Mouse (Mus musculus) adrenal gland, adult 2 months (tissue): ENCODE measurements around the gene Zfp655. TPM values are rescaled to one million over a fixed set of nuclear protein-coding genes. Genes with fewer than 3 reads are reported as not detected.
"Not testable (repeated sequence)": the region's sequence is repeated elsewhere in the genome, so short reads cannot be mapped to it uniquely, and the experiment has no call there.

Source experiments
- DNase-seq: peaks from one replicate; pipeline ENCODE4 v3.0.0; 2021
- long read RNA-seq: library from polyadenylated mRNA; stranded (forward); transcript quantifications from one replicate; pipeline ENCODE4 v2.0.0, GENCODE M21; 2021
- polyA plus RNA-seq: library from polyadenylated mRNA; depleted of rRNA; stranded (reverse); fragments of >200 nt; gene quantifications from 2 replicates; pipeline ENCODE4 v1.2.3, GENCODE M21; 2012; rRNA removed
- total RNA-seq, 2 experiments: library from RNA; stranded (reverse); gene quantifications; 2 replicates each; pipeline ENCODE4 v1.2.3; 2021

Gene Zfp655
- total RNA-seq, result 10 to 100 TPM; 47.0 to 56.5 TPM
- 9.8 and 10.9 TPM in 2 replicates for polyA plus RNA-seq
- long read RNA-seq, full-length matches to known transcripts, result 31 of 35 reads
- long read RNA-seq, partial matches to known transcripts, result 1 of 35 reads
- long read RNA-seq, other reads (novel, unspliced or antisense), result 3 of 35 reads

DNA sequence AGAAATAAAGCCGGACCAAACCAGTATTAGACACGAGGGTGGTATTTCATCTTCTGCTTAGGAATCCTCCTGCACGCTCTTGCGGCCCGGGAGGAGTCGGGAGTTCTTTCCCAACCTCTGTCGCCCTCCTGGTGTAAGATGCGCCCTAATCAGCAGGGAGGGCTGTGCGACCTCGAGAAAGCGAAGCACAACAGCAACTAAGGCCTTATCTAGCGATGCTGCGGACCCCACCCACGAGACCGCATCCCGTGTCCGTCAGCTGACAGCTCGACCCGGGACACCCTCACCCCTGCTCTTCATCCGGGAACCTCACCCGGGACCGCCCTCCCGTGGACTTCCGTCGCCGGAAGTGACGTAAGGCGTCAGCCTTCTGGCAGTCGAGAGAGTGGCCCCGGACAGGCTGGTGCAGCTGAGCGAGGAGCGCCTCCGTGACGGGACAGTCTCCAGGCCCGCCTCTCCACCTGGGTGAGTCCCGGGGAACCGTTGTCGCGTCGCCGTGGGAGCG lies at the start of gene Zfp655:
TSS of gene Zfp655 (plus strand) at position 349 of the 505 bp plus-strand sequence.
- peak; percentile 98 for DNase-seq

DNA sequence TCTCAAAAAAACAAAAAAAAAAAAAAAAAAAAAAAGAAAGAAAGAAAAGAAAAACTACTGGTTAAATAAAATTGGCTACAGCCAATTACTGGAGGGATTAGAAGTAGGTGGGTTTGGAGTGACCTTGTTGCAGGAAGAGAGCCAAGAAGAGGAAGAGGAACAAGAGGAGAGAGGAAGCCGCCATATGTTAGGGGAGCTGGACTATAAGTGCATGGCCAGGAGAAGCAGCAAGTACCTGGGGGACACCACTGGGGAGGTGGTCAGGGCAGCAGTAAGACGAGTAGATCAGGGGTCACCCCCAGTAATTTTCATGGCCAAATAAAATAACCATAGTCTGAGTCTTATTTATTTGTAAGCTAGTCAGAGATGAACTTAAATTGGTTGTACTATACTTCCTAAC lies 46.3 kb upstream of the Zfp655 start:
- no peak for DNase-seq

DNA sequence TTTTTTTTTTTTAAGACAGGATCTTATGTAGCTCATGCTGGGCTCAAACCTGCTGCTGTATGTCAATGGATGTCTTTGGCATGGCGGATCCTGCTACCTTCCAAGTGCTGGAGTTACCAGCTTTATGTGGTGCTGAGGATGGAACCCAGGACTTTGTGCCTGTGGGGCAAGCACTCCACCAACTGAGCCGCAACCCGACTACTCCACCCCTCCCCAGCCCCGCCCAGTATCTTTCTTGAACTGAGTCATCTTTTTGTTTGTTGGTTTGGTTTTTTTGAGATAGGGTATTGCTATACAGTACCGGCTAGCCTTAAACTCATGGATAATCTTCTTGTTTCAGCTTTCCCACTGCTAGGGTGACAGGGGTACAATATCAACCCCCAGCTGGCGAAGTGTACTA lies 42.1 kb upstream of the Zfp655 start:
- no peak for DNase-seq

DNA sequence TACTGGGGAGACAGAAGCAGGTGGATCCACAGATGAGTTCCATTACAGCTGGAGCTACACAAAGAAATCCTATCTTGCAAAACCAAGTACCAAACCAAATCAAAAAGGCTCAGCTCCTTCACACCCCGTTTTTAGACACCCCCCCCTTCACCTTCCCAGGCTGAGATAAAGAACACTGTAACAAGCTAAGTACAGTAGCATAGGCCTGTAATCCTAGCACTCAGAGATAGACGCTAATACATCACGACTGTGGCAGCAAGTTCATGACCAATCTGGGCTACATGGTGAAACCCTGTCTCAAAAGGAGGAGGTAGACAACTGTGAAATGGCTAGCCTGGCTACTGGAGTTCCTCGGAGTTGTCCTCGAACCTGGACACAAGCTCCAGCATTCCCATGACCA lies 41.1 kb upstream of the Zfp655 start:
- no peak for DNase-seq

DNA sequence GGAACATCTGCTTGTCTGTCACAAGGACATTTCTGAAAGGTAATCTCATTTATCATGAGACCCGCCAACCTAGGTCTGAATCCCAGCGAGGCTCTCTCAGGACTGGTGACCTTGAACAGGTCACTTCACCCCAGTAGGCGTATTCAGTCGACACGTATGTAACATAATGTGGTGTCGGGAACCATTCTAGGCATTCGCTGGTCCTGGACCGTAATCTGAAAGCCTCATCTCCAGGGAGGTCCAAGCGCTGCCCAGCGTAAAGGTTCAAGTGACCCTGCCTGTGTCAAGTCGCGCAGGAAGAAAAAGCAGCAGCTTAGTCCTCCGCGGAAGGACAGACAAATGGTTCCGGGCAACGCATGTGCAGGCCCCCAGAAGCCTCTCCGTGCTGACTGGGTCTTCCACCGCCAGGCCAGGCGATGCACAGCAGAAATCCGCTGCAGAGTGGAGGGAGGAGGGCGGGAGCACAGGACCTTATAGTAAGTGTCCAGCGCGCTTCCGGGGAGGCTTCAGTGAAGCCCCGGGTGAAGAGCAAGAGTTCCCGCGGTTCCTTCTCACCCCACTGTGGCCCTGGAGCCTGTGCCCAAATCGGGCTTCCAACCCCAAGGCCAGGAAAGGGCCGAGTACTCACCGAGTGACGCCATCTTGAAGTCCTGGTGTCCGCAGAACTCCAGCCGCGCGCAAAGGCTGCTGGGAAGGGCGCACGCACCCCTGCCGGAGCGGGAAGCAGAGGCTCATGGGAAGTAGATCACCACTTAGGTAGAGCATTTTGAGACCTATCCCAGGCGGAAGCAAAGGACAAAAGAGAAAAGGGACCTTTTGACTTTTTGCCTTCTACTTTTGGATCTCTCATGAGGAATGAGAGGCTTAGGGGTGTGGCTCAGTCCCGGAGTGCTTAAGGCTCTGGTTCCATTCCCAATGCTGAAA lies 40.4 kb upstream of the Zfp655 start:
- DNase-seq, result peak; percentile 94

DNA sequence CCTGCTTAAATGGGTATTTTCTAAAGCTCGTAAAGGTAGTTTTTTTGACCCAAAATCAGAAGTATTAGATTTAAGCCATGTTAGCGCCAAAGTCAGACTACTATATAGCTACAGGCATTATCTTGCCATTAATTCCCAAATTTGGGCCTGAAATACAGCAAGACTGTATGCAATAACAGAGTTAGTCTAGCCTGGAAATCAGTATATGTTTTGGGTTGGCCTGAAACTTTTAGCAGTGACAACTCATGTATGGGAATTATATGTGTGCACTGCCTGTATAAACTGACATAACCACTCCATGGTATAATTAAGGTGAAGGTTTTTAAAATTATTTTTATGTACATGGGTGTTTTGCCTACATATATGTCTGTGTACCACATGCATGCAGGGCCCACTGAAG lies 39.6 kb upstream of the Zfp655 start, which contains the start of gene Atp5j2:
TSS of gene Atp5j2 (minus strand) at position 101 of the 400 bp plus-strand sequence.
- DNase-seq, result no peak

DNA sequence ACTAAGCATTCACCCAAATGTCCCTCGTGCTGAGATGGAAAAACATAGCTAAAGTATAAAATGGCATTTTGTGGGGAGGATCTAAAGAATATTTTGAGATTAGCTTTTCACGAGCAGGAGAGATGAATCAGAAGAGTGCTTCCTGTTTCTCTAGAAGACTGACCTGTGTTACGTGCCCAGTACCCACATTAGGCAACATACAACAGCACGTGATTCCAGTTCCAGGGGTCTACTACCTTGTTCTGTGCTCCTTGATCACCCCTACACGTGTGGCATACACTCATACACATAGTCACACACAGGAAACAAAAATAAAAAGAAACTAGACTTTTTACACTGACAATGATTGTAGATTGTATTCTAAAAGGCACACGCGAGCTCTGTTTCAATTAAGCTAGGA lies 31.1 kb upstream of the Zfp655 start:
- DNase-seq, result no peak

DNA sequence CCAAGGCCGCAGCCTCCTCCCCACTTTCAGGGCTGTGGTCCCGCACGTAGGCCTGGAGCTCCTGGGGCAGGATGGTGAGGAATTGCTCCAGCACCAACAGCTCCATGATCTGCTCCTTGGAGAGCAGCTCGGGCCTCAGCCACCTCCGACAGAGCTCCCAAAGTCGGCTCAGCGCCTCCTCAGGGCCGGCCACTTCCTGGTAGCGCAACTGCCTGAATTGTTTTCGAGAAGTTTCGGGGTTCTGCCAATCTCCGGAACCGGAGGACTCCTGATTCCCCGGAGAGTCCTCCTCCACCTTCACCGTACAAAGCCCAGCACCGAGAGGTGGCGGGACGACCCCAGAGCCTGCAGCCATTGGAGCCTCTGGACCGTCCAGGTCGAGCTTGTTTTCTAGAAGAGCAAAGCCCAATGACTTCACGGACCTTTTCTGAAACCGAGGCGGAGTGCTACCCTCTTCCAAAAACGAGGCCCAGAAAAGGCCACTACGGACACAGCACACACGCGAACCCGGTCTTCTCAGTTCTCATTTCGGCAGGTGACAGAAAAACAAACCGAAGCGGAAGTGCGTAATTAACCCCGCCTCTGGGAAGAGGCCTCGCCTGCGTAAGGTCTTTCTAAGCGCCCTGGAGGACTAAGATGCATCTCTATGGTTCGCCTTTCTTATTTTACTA lies 30.1 kb upstream of the Zfp655 start, which contains the start of gene Zkscan14:
TSS of gene Zkscan14 (minus strand) at position 548 of the 671 bp plus-strand sequence.
- DNase-seq, result peak; percentile 80

DNA sequence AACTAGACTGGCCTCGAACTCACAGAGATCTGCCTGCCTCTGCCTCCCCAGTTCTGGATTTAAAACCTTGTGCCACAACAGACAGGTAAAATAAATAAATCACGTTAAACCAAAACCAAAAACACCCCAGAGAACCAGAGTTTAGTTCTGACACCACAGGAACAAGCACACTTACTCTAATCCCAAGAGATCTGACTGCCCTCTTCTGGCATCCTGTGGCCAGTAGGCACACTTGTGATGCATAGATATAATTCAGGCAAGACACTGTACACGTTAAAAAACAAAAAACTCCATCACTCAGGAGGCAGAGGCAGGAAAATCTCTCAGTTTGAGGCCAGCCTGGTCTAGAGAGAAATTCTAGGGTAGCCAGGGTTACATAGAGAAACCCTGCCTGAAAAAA lies 29.1 kb upstream of the Zfp655 start:
- no peak for DNase-seq

DNA sequence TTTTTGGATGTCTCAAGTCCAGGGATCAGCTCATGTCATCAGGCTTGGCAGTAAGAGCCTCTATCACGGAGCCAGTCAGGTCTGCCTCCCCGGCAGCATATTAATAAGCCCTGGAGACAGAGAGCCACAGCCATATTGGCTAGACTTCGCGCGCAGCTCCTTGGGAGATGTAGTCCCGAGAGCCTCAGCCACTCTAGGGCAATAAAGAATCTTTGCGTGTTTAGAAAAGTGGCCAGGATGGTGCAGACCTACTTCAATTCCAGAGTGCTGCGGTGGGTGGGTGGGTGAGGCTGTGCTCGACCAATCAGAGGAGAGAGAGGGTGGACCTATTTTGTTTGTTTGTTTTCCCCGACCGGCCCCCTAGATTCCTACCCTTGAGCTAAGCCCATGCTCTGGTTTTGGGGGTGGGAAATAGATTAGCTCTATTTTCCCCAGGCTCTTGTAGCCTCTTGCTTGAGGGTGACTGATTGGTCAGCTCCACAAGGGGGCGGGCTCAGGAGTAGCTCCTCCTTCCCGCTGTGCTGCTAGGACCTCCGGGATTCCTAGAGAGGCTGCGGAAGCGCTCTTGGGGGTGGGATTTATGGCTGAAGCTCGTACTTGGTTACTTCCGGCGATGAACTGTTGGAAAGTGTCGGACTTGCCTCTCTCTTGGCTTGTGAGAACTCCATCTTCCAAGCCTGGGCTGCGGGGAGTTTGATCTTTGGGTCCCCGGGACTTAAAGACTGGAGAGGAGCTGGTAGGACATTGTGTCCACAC lies 27.4 kb upstream of the Zfp655 start, which contains the start of gene Zkscan5:
TSS of gene Zkscan5 (plus strand) at position 627 of the 756 bp plus-strand sequence.
- DNase-seq, result peak; percentile 98

DNA sequence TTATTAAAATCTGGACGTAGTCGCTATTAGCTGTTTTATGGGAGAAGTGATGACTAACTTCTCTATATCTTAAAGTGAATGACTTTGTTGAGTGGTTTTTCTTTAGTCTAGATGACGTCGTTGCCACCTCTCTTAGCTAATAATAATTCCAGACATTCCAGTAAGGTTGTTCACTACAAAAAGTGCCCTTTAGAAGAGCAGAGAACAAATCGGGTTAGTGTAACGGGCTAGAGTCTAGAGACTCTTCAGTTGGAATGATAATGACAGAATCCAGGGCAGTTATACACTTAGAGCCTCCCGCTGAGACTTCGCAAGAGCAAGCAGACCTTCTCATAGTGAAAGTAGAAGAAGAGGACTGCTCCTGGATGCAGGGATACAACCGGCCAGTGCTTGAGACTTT lies 26.5 kb upstream of the Zfp655 start:
- DNase-seq, result no peak

DNA sequence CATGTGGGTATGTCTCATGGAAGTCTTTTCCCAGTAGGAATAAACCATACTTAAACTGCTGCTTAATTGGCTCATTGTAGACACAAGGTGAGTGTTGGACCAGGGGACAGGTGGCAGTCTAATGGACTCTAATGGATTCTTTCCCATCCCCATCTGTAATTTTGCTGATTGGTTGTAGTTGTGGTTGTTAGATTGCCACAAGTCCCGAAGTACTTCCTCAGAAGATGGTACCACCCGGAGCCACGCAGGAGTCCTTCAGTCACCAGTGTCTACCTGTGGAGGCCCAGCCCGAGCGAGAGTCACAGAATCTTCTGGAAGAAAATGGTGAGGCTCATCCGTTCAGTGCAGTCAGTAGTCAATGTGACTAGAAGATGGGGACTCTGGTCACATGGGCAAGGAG lies 24.1 kb upstream of the Zfp655 start:
- no peak for DNase-seq

DNA sequence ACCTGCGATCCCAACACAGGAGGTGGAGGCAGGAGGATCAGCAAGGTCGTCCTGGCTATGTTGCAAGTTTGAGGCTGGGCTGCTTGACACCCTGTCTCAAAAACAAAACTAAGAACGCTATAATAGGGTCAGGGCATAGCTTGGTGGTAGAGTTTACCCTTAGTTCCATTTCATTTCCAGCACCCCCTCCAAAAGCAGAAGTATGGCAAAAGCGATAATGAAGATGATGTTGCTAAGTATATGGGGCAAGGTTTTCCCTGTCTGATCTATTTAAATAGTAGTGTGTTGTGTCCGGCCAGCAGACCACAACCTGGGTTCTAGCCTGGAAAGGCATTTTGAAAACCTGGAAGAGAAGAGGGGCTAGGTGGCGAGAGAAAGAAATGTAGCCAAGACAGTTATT lies 23.6 kb upstream of the Zfp655 start:
- DNase-seq, result no peak

DNA sequence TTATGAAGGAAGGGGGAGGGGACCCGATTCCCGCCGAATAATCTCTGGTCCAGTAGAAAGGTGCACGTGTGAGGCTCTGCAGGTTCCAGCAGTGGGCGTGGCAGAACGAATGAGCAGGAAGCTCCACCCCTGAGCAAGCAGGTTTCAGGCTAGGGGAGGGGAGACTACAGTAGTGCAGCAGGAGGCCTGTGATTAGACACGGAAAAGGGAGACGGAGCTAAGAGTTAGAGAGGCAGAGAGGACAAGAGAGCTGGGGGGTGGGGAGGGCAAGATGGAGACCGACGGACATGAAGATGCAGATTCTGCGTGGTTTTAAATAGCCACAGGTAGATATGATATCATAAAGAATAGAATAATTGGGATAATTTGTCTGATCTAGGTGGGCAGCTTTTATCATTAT lies 23.1 kb upstream of the Zfp655 start:
- not testable (repeated sequence) for DNase-seq

DNA sequence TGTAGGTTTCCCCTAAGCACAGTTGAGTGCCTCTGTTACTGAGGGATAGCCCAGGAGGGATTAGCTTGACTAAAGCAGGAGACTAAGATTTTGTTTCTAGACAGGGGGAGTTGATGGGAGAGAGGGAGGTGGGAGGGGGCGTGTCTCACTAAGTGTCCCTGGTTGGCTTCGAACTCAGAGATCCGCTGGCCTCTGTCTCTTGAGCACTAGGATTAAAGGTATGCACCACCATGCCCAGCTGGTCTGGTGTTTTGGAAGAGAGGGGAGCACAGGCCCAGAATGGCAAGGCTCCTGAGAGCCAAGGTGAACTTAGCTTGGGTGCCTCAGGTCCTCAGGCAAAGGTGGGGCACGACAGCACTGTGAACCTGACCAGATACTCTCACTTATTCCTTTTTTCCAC lies 20.2 kb upstream of the Zfp655 start:
- no peak for DNase-seq

DNA sequence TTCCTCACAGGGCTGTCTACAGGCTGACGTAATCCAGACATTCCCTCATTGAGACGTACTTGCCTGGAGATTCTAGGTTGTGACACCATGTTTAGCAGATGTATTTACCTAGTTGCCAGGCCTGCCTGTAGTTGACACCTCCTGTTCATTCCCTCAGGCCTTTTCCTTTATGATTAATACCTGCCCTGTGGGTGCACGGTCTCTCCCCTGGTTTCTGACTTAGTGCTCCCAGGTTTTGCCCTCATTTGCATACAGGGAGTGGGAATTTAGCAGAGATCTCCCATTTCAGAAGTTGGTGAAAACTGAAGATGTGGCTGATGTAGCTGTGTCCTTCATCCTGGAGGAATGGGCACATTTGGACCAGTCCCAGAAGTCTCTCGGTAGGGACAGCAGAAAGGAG lies 19.3 kb upstream of the Zfp655 start:
- DNase-seq, result no peak

DNA sequence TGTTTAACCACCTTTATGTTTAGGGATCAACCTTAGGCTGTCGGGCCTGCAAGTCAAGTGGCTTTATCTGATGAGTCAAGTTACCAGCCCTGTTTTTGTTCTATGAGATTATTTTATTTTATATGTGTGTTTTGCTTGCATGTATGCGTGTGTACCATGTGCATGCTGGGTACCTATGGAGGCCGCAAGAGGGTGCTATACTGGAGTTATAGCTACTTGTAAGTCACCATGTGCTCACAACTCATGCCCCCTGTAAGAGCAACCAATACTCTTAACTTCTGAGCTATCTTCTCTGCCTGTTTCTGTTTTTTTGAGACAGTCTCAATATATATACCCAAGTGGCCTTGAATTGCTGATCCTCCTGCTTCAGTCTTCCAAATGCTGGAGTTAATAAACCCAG lies 18.0 kb upstream of the Zfp655 start:
- DNase-seq, result no peak

DNA sequence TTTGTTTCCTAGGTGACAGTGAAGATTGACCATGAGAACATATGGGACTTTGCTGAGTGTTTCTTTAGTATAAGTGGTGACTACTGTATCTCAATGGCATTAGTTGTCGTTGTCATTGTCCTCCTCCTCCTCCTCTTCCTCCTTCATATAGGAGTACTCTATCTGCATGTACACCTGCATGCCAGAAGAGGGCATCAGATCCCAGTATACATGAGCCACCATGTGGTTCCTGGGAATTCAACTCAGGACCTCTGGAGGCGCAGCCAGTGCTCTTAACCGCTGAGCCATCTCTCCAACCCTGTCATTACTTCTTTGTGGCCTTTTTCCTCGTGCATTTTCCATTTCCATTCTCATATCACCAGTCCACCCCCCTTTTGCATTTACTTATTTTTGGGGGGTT lies 16.8 kb upstream of the Zfp655 start:
- peak; percentile 39 for DNase-seq

DNA sequence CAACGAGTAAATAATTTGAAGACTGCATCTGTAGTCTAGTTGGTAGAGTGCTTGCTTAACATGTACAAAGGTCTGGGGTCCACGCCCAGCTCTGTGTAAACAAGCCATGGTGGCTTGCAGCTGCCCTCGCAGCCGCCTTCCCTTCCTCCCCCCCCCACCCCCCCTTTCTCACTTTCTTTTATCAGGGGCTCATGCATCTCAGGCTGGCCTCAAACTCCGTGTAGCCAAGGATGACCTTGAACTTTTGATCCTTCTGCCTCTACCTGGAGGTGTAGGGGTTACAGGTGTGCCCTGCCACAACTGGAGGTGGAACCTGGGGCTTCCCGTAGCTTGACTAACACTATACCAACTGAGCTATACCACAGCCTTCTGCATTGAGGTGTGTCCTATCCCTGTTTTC lies 13.8 kb upstream of the Zfp655 start:
- DNase-seq, result no peak

DNA sequence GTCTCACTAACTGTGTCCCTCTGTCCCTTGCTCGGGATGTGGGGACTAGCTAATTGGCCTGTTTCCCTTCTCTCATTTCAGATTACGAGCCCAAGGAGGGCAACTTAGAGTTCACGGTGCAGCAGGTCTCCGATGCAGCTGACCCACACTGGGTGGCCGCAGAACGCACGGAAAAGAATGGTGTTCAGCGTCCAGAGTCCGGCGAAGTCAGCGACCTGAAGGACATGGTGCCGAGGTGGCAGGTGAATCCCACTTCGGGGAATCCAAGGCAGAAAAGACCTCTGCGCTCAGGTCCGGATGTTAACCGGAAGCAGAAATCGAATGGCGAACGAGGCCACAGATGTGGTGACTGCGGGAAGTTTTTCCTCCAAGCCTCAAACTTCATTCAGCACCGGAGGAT lies 13.3 kb upstream of the Zfp655 start:
- no peak for DNase-seq

DNA sequence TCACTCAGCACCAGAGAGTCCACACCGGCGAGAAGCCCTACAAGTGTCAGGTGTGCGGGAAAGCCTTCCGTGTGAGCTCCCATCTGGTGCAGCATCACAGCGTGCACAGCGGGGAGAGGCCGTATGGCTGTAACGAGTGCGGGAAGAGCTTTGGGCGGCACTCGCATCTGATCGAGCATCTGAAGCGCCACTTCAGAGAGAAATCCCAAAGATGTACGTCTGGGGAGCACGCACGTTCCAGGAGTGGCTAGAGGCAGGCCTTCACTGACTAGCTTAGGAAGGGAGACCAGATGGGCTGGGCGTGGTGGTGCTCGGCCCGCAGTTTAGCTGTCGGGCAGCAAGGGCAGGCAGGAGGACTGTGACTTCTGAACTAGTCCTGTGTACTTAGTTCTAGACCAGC lies 12.8 kb upstream of the Zfp655 start:
- no peak for DNase-seq

DNA sequence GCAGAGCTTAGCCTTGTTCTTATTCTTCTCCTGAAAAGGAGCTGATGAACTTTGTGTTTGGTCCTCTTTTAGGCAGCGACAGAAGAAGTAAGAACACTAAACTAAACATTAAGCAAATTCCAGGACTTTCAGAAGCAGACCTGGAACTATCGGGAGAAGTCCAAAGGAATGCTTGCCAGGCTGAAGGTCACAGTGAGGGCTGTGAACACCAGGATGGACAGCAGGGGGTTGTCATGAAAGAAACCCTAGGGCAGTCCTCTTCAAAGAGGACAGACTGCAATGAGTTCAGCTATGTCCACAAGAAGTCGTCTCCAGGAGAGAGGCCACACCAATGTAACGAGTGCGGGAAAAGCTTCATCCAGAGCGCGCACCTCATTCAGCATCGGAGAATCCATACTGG lies 11.5 kb upstream of the Zfp655 start:
- DNase-seq, result no peak
